Mouse (Mus musculus) G1E (cell line): Measurements from ENCODE around the gene Ttll4.

Source experiments
- CTCF ChIP-seq: IDR thresholded peaks from 2 replicates; pipeline ENCODE4 v1.5.1; 2012; ENCODE audit warnings: low read depth, low read length, inconsistent platforms, mixed read lengths
- GATA1 ChIP-seq: IDR thresholded peaks from 2 replicates; pipeline ENCODE4 v1.6.1; 2012; ENCODE audit warnings: borderline replicate concordance, low read length, inconsistent platforms, mixed read lengths
- POLR2AphosphoS5 ChIP-seq: IDR thresholded peaks from 2 replicates; pipeline ENCODE4 v1.6.1; 2012; ENCODE audit warnings: low read depth, low read length, inconsistent platforms; ENCODE audit not compliant: insufficient replicate concordance
- TAL1 ChIP-seq: conservative IDR thresholded peaks from 2 replicates; pipeline ENCODE4 v1.6.1; 2012; ENCODE audit warnings: low read depth, low read length, inconsistent platforms, mixed read lengths

- TF ChIP-seq CTCF (no peak), TAL1 (no peak), GATA1 (no peak), POLR2AphosphoS5 (no peak)
Observed at GRCm38 (mm10) chr1:74624183-74624582, 37.4 kb upstream of the Ttll4 start.
